Mouse (Mus musculus): ENCODE data around the gene Lhx5. TPM values are rescaled to one million over a fixed set of nuclear protein-coding genes. Genes with fewer than 3 reads are reported as not detected.

Lhx5 gene
- total and polyA plus RNA-seq, 3 experiments, result 0.05 TPM; not detected in 2

- Histone ChIP-seq H3K27me3 (ENCODE audit: insufficient read depth, low read length) (peaks cover 21% of the 10 kb centered on the region), H3K36me3 (replicated peaks) (peaks cover 1% of the 10 kb centered on the region), H3K4me1 (ENCODE audit: insufficient read depth, low read depth, low read length) (peaks cover 30% of the 10 kb centered on the region), H3K4me3 (ENCODE audit: low read depth, low read length) (no peak overlapping the region), H3K9me3 (replicated peaks) (no peaks in the 10 kb centered on the region)
- peak; percentile 70 for DNase-seq (ENCODE audit: low spot score)
- ATAC-seq (ENCODE audit: extremely low read depth, insufficient number of reproducible peaks, low FRiP score, poor library complexity, severe bottlenecking), result no peak
- TF ChIP-seq GATA2 (IDR thresholded peaks at IDR 0.05; ENCODE audit: borderline replicate concordance, low read depth, low read length) (no peak), CTCF (IDR thresholded peaks at IDR 0.05; ENCODE audit: low read depth, low read length) (peak; percentile 64; the same call in 1 of the 2 replicates), POLR2AphosphoS5 (IDR thresholded peaks at IDR 0.05; ENCODE audit: insufficient replicate concordance, low read depth, low read length) (no peak), GATA1 (IDR thresholded peaks at IDR 0.05; ENCODE audit: borderline replicate concordance, low read length) (no peak)
Measured at GRCm38 (mm10) chr5:120457628-120458027, 26.1 kb downstream of the Lhx5 start.

- ATAC-seq (ENCODE audit: extremely low read depth, insufficient number of reproducible peaks, low FRiP score, poor library complexity, severe bottlenecking) (no peak), DNase-seq (ENCODE audit: low spot score) (no peak)
- peaks cover 21% of the 10 kb centered on the region for H3K27me3 ChIP-seq (ENCODE audit: insufficient read depth, low read length)
Measured at GRCm38 (mm10) chr5:120459133-120459532, 27.6 kb downstream of the Lhx5 start.

GRCm38 (mm10) chr5:120461902-120462301 is 30.4 kb downstream of the Lhx5 start:
- peaks cover 15% of the 10 kb centered on the region; the same call in 1 of the 2 replicates for H3K27me3 ChIP-seq (ENCODE audit: insufficient read depth, low read length)
- ATAC-seq (ENCODE audit: extremely low read depth, insufficient number of reproducible peaks, low FRiP score, poor library complexity, severe bottlenecking), result no peak

More at GRCm38 (mm10) chr5:120459133-120459532, 27.6 kb downstream of the Lhx5 start:
- Histone ChIP-seq H3K4me1 (ENCODE audit: insufficient read depth, low read depth, low read length) (peaks cover 30% of the 10 kb centered on the region), H3K9me3 (replicated peaks) (peaks cover under 1% of the 10 kb centered on the region; the same call in 1 of the 2 replicates), H3K36me3 (replicated peaks) (peaks cover 1% of the 10 kb centered on the region), H3K4me3 (ENCODE audit: low read depth, low read length) (no peak overlapping the region)
- TF ChIP-seq POLR2AphosphoS5 (IDR thresholded peaks at IDR 0.05; ENCODE audit: insufficient replicate concordance, low read depth, low read length) (no peak), CTCF (IDR thresholded peaks at IDR 0.05; ENCODE audit: low read depth, low read length) (no peak), GATA2 (IDR thresholded peaks at IDR 0.05; ENCODE audit: borderline replicate concordance, low read depth, low read length) (no peak), GATA1 (IDR thresholded peaks at IDR 0.05; ENCODE audit: borderline replicate concordance, low read length) (no peak), TAL1 (conservative IDR thresholded peaks at IDR 0.05; ENCODE audit: low read depth, low read length) (no peak)

GRCm38 (mm10) chr5:120464321-120464720 is 32.8 kb downstream of the Lhx5 start:
- ATAC-seq (ENCODE audit: extremely low read depth, insufficient number of reproducible peaks, low FRiP score, poor library complexity, severe bottlenecking), result no peak
- H3K4me3 ChIP-seq (ENCODE audit: low read depth, low read length), result no peak overlapping the region
- TF ChIP-seq CTCF (IDR thresholded peaks at IDR 0.05; ENCODE audit: low read depth, low read length) (peak; percentile 60), TAL1 (conservative IDR thresholded peaks at IDR 0.05; ENCODE audit: low read depth, low read length) (no peak)
- peaks cover 3% of the 10 kb centered on the region; the same call in 1 of the 2 replicates for H3K4me1 ChIP-seq (ENCODE audit: insufficient read depth, low read depth, low read length)
- no peak for DNase-seq (ENCODE audit: low spot score)
- H3K9me3 ChIP-seq (replicated peaks), result peaks cover 3% of the 10 kb centered on the region; the same call in 1 of the 2 replicates
- peaks cover 17% of the 10 kb centered on the region; the same call in 1 of the 2 replicates for H3K27me3 ChIP-seq (ENCODE audit: insufficient read depth, low read length)
- no peaks in the 10 kb centered on the region for H3K36me3 ChIP-seq (replicated peaks)

More at GRCm38 (mm10) chr5:120461902-120462301, 30.4 kb downstream of the Lhx5 start:
- TF ChIP-seq GATA2 (IDR thresholded peaks at IDR 0.05; ENCODE audit: borderline replicate concordance, low read depth, low read length), result no peak
- no peak for TF ChIP-seq GATA1 (IDR thresholded peaks at IDR 0.05; ENCODE audit: borderline replicate concordance, low read length)
- TF ChIP-seq POLR2AphosphoS5 (IDR thresholded peaks at IDR 0.05; ENCODE audit: insufficient replicate concordance, low read depth, low read length), result no peak
- TF ChIP-seq CTCF (IDR thresholded peaks at IDR 0.05; ENCODE audit: low read depth, low read length), result no peak
- no peak for TF ChIP-seq TAL1 (conservative IDR thresholded peaks at IDR 0.05; ENCODE audit: low read depth, low read length)
- Histone ChIP-seq H3K4me3 (ENCODE audit: low read depth, low read length) (no peak overlapping the region), H3K9me3 (replicated peaks) (peaks cover 3% of the 10 kb centered on the region; the same call in 1 of the 2 replicates), H3K4me1 (ENCODE audit: insufficient read depth, low read depth, low read length) (peaks cover 11% of the 10 kb centered on the region), H3K36me3 (replicated peaks) (peaks cover 1% of the 10 kb centered on the region)
- no peak for DNase-seq (ENCODE audit: low spot score)

- peaks cover 13% of the 10 kb centered on the region; the same call in 1 of the 2 replicates for H3K27me3 ChIP-seq (ENCODE audit: insufficient read depth, low read length)
- no peak overlapping the region for H3K4me3 ChIP-seq (ENCODE audit: low read depth, low read length)
- DNase-seq (ENCODE audit: low spot score), result peak; percentile 62
- peaks cover 3% of the 10 kb centered on the region; the same call in 1 of the 2 replicates for H3K9me3 ChIP-seq (replicated peaks)
- H3K36me3 ChIP-seq (replicated peaks), result no peaks in the 10 kb centered on the region
- H3K4me1 ChIP-seq (ENCODE audit: insufficient read depth, low read depth, low read length), result 0 out of 2 replicates have a peak, but pooled peaks cover 2% of the 10 kb centered on the region
- no peak for ATAC-seq (ENCODE audit: extremely low read depth, insufficient number of reproducible peaks, low FRiP score, poor library complexity, severe bottlenecking)
- TF ChIP-seq TAL1 (conservative IDR thresholded peaks at IDR 0.05; ENCODE audit: low read depth, low read length), result no peak
- TF ChIP-seq CTCF (IDR thresholded peaks at IDR 0.05; ENCODE audit: low read depth, low read length), result peak; percentile 92
- no peak for TF ChIP-seq POLR2AphosphoS5 (IDR thresholded peaks at IDR 0.05; ENCODE audit: insufficient replicate concordance, low read depth, low read length)
Measured at GRCm38 (mm10) chr5:120465062-120465461, 33.6 kb downstream of the Lhx5 start.

- TF ChIP-seq GATA2 (IDR thresholded peaks at IDR 0.05; ENCODE audit: borderline replicate concordance, low read depth, low read length) (no peak), TAL1 (conservative IDR thresholded peaks at IDR 0.05; ENCODE audit: low read depth, low read length) (0 out of 2 replicates have a peak, but pooled peaks have one; percentile 21)
- Histone ChIP-seq H3K4me3 (ENCODE audit: low read depth, low read length) (no peak overlapping the region), H3K36me3 (replicated peaks) (no peaks in the 10 kb centered on the region), H3K27me3 (ENCODE audit: insufficient read depth, low read length) (peaks cover 10% of the 10 kb centered on the region; the same call in 1 of the 2 replicates), H3K4me1 (ENCODE audit: insufficient read depth, low read depth, low read length) (0 out of 2 replicates have a peak, but pooled peaks cover 2% of the 10 kb centered on the region), H3K9me3 (replicated peaks) (peaks cover 3% of the 10 kb centered on the region; the same call in 1 of the 2 replicates)
- DNase-seq (ENCODE audit: low spot score), result peak; percentile 42
- no peak for ATAC-seq (ENCODE audit: extremely low read depth, insufficient number of reproducible peaks, low FRiP score, poor library complexity, severe bottlenecking)
Measured at GRCm38 (mm10) chr5:120465860-120466259, 34.4 kb downstream of the Lhx5 start.
